In genomic region chr11:70681170-70681569, GRCm38 (mm10) we compare ENCODE assay signal across 18 mouse cellular contexts. TPM values are rescaled to one million over a fixed set of nuclear protein-coding genes. Genes with fewer than 3 reads are reported as not detected.
DNase-seq lines count a peak whose midpoint lies in the region; ATAC-seq and TF ChIP-seq lines count a peak whose summit lies in the region.
"Had no signal": no experiment of that assay in that cellular context is flagged by ENCODE, and none has a peak within 500 bp of the region (broad histone marks: within the 10 kb centered on the region; RNA-seq: fewer than 3 reads in every experiment).

No protein-coding gene starts in this region.

- H3K9me3 ChIP-seq in forebrain, embryonic 13.5 days (replicated peaks) = no peaks in the 10 kb centered on the region
- H3K9me3 ChIP-seq in forebrain, embryonic 11.5 days (ENCODE audit: control insufficient read depth, low read length) = no peaks in the 10 kb centered on the region
- H3K9me3 ChIP-seq in ES-E14 (ENCODE audit: control insufficient read depth, insufficient read depth, low read depth, low read length) = no peaks in the 10 kb centered on the region
- H3K9me3 ChIP-seq in limb, embryonic 10.5 days (replicated peaks) = no peaks in the 10 kb centered on the region
- H3K9me3 ChIP-seq: heart, embryonic 12.5 days; kidney, embryonic 15.5 days; limb, embryonic 13.5 days; liver, embryonic 13.5 days; stomach, embryonic 15.5 days had no signal

- no peak for TF ChIP-seq CTCF in layer of hippocampus, adult 2 months (conservative IDR thresholded peaks at IDR 0.05)

- DNase-seq in forebrain, embryonic 11.5 days (ENCODE audit: low spot score) = no peak
- DNase-seq in layer of hippocampus, adult 2 months (ENCODE audit: low spot score in 2 of 2) = no peak
- DNase-seq in layer of hippocampus, postnatal 10 days (ENCODE audit: low spot score in 2 of 2) = no peak
- DNase-seq in ES-E14 (ENCODE audit: low read depth, low spot score) = no peak
- DNase-seq in limb, embryonic 10.5 days (ENCODE audit: low spot score) = no peak
- DNase-seq in spleen, postnatal 4 days (ENCODE audit: low spot score in 2 of 2) = no peak
- DNase-seq in frontal cortex, postnatal 25 days (ENCODE audit: low spot score in 2 of 2) = no peak
- DNase-seq: adrenal gland, adult 2 months; liver, embryonic 13.5 days; right cerebral cortex, postnatal 25 days; thymus, adult 18-20 months had no signal

- ATAC-seq in forebrain, embryonic 13.5 days = 0 out of 2 replicates have a peak, but pooled peaks have one; percentile 29
- no peak for ATAC-seq in forebrain, embryonic 11.5 days (replicated peaks; ENCODE audit: low FRiP score)
- ATAC-seq: inflammation-experienced regulatory T-cells, adult 6 months had no signal

- peaks cover 18% of the 10 kb centered on the region for H3K4me1 ChIP-seq in forebrain, embryonic 13.5 days
- peaks cover 8% of the 10 kb centered on the region; the same call in 1 of the 2 replicates for H3K4me1 ChIP-seq in forebrain, embryonic 11.5 days (replicated peaks; ENCODE audit: control insufficient read depth, insufficient read depth, low read length)
- peaks cover 5 to 24% of the 10 kb centered on the region in 2 experiments; a peak in 3 of 4 replicates for H3K4me1 ChIP-seq in ES-E14 (ENCODE audit: control insufficient read depth in 2 of 2, insufficient read depth in 2 of 2, low read length in 2 of 2, poor library complexity in 1 of 2)
- H3K4me1 ChIP-seq in limb, embryonic 10.5 days = peaks cover 13% of the 10 kb centered on the region

- in situ Hi-C loops in ES-E14 (cut with MboI; ENCODE audit: low sequenced_read_pairs in 2 of 2, unreplicated experiment in 2 of 2) = no loop called here

- no peaks in the 10 kb centered on the region for H3K27me3 ChIP-seq in forebrain, embryonic 13.5 days
- H3K27me3 ChIP-seq in forebrain, embryonic 11.5 days (ENCODE audit: control insufficient read depth, insufficient read depth, low read length) = no peaks in the 10 kb centered on the region
- H3K27me3 ChIP-seq in limb, embryonic 10.5 days (ENCODE audit: low read depth, poor library complexity, severe bottlenecking) = no peaks in the 10 kb centered on the region
- H3K27me3 ChIP-seq: heart, embryonic 12.5 days; kidney, embryonic 15.5 days; limb, embryonic 13.5 days; liver, embryonic 13.5 days; stomach, embryonic 15.5 days had no signal

- 62% methylated on average over 12 of the region's 12 CpGs for WGBS in forebrain, embryonic 13.5 days
- 58% methylated on average over 12 of the region's 12 CpGs for WGBS in forebrain, embryonic 11.5 days
- WGBS in limb, embryonic 10.5 days = 56% methylated on average over 12 of the region's 12 CpGs

- H3K9ac ChIP-seq in forebrain, embryonic 13.5 days = 0 out of 2 replicates have a peak overlapping the region, but pooled peaks have one; percentile 21
- H3K9ac ChIP-seq in forebrain, embryonic 11.5 days (ENCODE audit: low read length) = no peak overlapping the region
- peak overlapping the region; percentile 69 for H3K9ac ChIP-seq in ES-E14 (ENCODE audit: insufficient read depth, low read depth, low read length, poor library complexity, severe bottlenecking)
- H3K9ac ChIP-seq: kidney, embryonic 15.5 days; liver, embryonic 13.5 days; lung, embryonic 14.5 days; stomach, embryonic 15.5 days had no signal

- H3K4me2 ChIP-seq in forebrain, embryonic 13.5 days = no peak overlapping the region
- H3K4me2 ChIP-seq in forebrain, embryonic 11.5 days (ENCODE audit: low read depth, low read length, severe bottlenecking) = no peak overlapping the region
- H3K4me2 ChIP-seq: kidney, embryonic 15.5 days; limb, embryonic 13.5 days; liver, embryonic 13.5 days; lung, embryonic 14.5 days; stomach, embryonic 15.5 days had no signal

- H3K4me3 ChIP-seq in forebrain, embryonic 13.5 days = no peak overlapping the region
- no peak overlapping the region for H3K4me3 ChIP-seq in forebrain, embryonic 11.5 days (ENCODE audit: low read depth, low read length)
- H3K4me3 ChIP-seq in layer of hippocampus, adult 2 months = no peak overlapping the region
- H3K4me3 ChIP-seq in ES-E14 (ENCODE audit: insufficient read depth in 1 of 2, low read depth in 1 of 2, low read length in 2 of 2, poor library complexity in 1 of 2, severe bottlenecking in 1 of 2) = peak overlapping the region; percentile 44 to 48; a peak in 3 of 4 replicates
- no peak overlapping the region for H3K4me3 ChIP-seq in limb, embryonic 10.5 days
- H3K4me3 ChIP-seq: heart, embryonic 12.5 days; kidney, embryonic 15.5 days; limb, embryonic 13.5 days; liver, embryonic 13.5 days; stomach, embryonic 15.5 days had no signal

- 0 out of 2 replicates have a peak overlapping the region, but pooled peaks have one; percentile 62 for H3K27ac ChIP-seq in forebrain, embryonic 13.5 days
- H3K27ac ChIP-seq in forebrain, embryonic 11.5 days (ENCODE audit: low read depth, low read length) = no peak overlapping the region
- peak overlapping the region; percentile 68 for H3K27ac ChIP-seq in layer of hippocampus, adult 2 months
- H3K27ac ChIP-seq in ES-E14 (ENCODE audit: insufficient read depth, low read depth, low read length, poor library complexity, severe bottlenecking) = peak overlapping the region; percentile 15; the same call in 1 of the 2 replicates
- H3K27ac ChIP-seq in limb, embryonic 10.5 days = 0 out of 2 replicates have a peak overlapping the region, but pooled peaks have one; percentile 46
- H3K27ac ChIP-seq: kidney, embryonic 15.5 days; limb, embryonic 13.5 days; liver, embryonic 13.5 days; stomach, embryonic 15.5 days had no signal

- H3K36me3 ChIP-seq in forebrain, embryonic 13.5 days (ENCODE audit: poor library complexity, severe bottlenecking) = peaks cover 70% of the 10 kb centered on the region
- no peaks in the 10 kb centered on the region; the same call in 1 of the 2 replicates for H3K36me3 ChIP-seq in forebrain, embryonic 11.5 days (ENCODE audit: control insufficient read depth, insufficient read depth, low read length)
- peaks cover 6% of the 10 kb centered on the region; the same call in 1 of the 2 replicates for H3K36me3 ChIP-seq in ES-E14 (ENCODE audit: control insufficient read depth, insufficient read depth, low read length, poor library complexity, severe bottlenecking)
- H3K36me3 ChIP-seq in limb, embryonic 10.5 days = peaks cover 76% of the 10 kb centered on the region

TF ChIP-seq in ES-E14, 5 proteins besides CTCF, POLR2A, EP300 and RAD21:
- TF ChIP-seq ZNF384 (IDR thresholded peaks at IDR 0.05; ENCODE audit: low read depth, low read length) = no peak
- no peak for TF ChIP-seq MAFK (IDR thresholded peaks at IDR 0.05; ENCODE audit: insufficient read depth, low read depth, low read length)
- no peak for TF ChIP-seq HCFC1 (IDR thresholded peaks at IDR 0.05; ENCODE audit: borderline replicate concordance, insufficient read depth, low read length)

RNA-seq across cellular contexts. Expression of gene Camta2, which starts 6.7 kb away (rescaled TPM):
- 11.9 and 13.9 TPM in 2 replicates for polyA plus RNA-seq in forebrain, embryonic 13.5 days (2015; fragmentation: Nextera tagmentation; extraction: Ambion mirVana)
- polyA plus RNA-seq in forebrain, embryonic 11.5 days (2014; fragmentation: Nextera tagmentation; extraction: Ambion mirVana) = 10.8 and 11.4 TPM in 2 replicates
- 100 to 1,000 TPM; 387 to 403 TPM for total RNA-seq in layer of hippocampus, adult 2 months (2021)
- 100 to 1,000 TPM; 183 to 189 TPM for total RNA-seq in layer of hippocampus, postnatal 10 days (2021)
- 3.9 and 5.6 TPM in 2 replicates for total RNA-seq in ES-E14 (2012; rRNA removed)
- 8.9 and 11.6 TPM in 2 replicates for polyA plus RNA-seq in limb, embryonic 10.5 days (2016; fragmentation: Nextera tagmentation; extraction: Ambion mirVana)

RNA-seq across cellular contexts. Expression of gene Spag7, which starts 12.0 kb away (rescaled TPM):
- 173 and 177 TPM in 2 replicates for polyA plus RNA-seq in forebrain, embryonic 13.5 days (2015; fragmentation: Nextera tagmentation; extraction: Ambion mirVana)
- 160 and 167 TPM in 2 replicates for polyA plus RNA-seq in forebrain, embryonic 11.5 days (2014; fragmentation: Nextera tagmentation; extraction: Ambion mirVana)
- 10 to 100 TPM; 50.8 to 54.7 TPM for total RNA-seq in layer of hippocampus, adult 2 months (2021)
- total RNA-seq in layer of hippocampus, postnatal 10 days (2021) = 10 to 100 TPM; 52.8 to 53.9 TPM
- 68.0 and 74.5 TPM in 2 replicates for total RNA-seq in ES-E14 (2012; rRNA removed)
- 182 and 196 TPM in 2 replicates for polyA plus RNA-seq in limb, embryonic 10.5 days (2016; fragmentation: Nextera tagmentation; extraction: Ambion mirVana)

RNA-seq across cellular contexts. Expression of gene Inca1, which starts 18.8 kb away (rescaled TPM):
- polyA plus RNA-seq in forebrain, embryonic 13.5 days (2015; fragmentation: Nextera tagmentation; extraction: Ambion mirVana) = 0.87 and 0.89 TPM in 2 replicates
- 0.65 and 1.3 TPM in 2 replicates for polyA plus RNA-seq in forebrain, embryonic 11.5 days (2014; fragmentation: Nextera tagmentation; extraction: Ambion mirVana)
- total RNA-seq in layer of hippocampus, adult 2 months (2021) = 1 to 10 TPM; 2.9 to 5.0 TPM
- total RNA-seq in layer of hippocampus, postnatal 10 days (2021) = 1 to 10 TPM; 1.4 to 1.8 TPM
- total RNA-seq in ES-E14 (2012; rRNA removed) = 0.48 and 1.2 TPM in 2 replicates
- polyA plus RNA-seq in limb, embryonic 10.5 days (2016; fragmentation: Nextera tagmentation; extraction: Ambion mirVana) = 1.1 and 1.2 TPM in 2 replicates

RNA-seq across cellular contexts. Expression of gene Kif1c, which starts 19.2 kb away (rescaled TPM):
- polyA plus RNA-seq in forebrain, embryonic 13.5 days (2015; fragmentation: Nextera tagmentation; extraction: Ambion mirVana) = 1.3 and 1.5 TPM in 2 replicates
- polyA plus RNA-seq in forebrain, embryonic 11.5 days (2014; fragmentation: Nextera tagmentation; extraction: Ambion mirVana) = 6.4 and 6.9 TPM in 2 replicates
- total RNA-seq in layer of hippocampus, adult 2 months (2021) = 10 to 100 TPM; 76.5 to 89.8 TPM
- total RNA-seq in layer of hippocampus, postnatal 10 days (2021) = 10 to 100 TPM; 55.9 to 59.9 TPM
- 25.3 and 29.2 TPM in 2 replicates for total RNA-seq in ES-E14 (2012; rRNA removed)
- polyA plus RNA-seq in limb, embryonic 10.5 days (2016; fragmentation: Nextera tagmentation; extraction: Ambion mirVana) = 2.0 and 2.2 TPM in 2 replicates

RNA-seq across cellular contexts. Expression of gene Eno3, which starts 24.2 kb away (rescaled TPM):
- polyA plus RNA-seq in forebrain, embryonic 13.5 days (2015; fragmentation: Nextera tagmentation; extraction: Ambion mirVana) = 7.1 and 7.4 TPM in 2 replicates
- 16.6 and 17.4 TPM in 2 replicates for polyA plus RNA-seq in forebrain, embryonic 11.5 days (2014; fragmentation: Nextera tagmentation; extraction: Ambion mirVana)
- 1 to 10 TPM; 6.6 to 7.9 TPM for total RNA-seq in layer of hippocampus, adult 2 months (2021)
- 10 to 100 TPM in 1 of 2 experiments, 1 to 10 TPM in 1; 5.1 to 10.5 TPM for total RNA-seq in layer of hippocampus, postnatal 10 days (2021)
- total RNA-seq in ES-E14 (2012; rRNA removed) = 21.1 and 31.7 TPM in 2 replicates
- polyA plus RNA-seq in limb, embryonic 10.5 days (2016; fragmentation: Nextera tagmentation; extraction: Ambion mirVana) = 67.8 and 75.6 TPM in 2 replicates

Comparison
In these comparisons a context has a peak if more than half of its experiments do, and no peak if none do; other contexts are left out.
1. H3K4me3 ChIP-seq: peak in ES-E14 (2 of 2); none in forebrain, embryonic 13.5 days (single experiment), forebrain, embryonic 11.5 days (single experiment), layer of hippocampus, adult 2 months (single experiment) and limb, embryonic 10.5 days (single experiment).
2. RNA of gene Camta2, which starts 6.7 kb away (total RNA-seq): 387 to 403 TPM in layer of hippocampus, adult 2 months and 183 to 189 TPM in layer of hippocampus, postnatal 10 days; 3.9 to 5.6 TPM in ES-E14; every median in the first group is over 10 times any median in the second.